Mouse (Mus musculus) heart, postnatal 0 days (tissue): ENCODE results near the gene Cycs.

ENCODE experiments used
- CTCF ChIP-seq: IDR thresholded peaks from 2 replicates; pipeline ENCODE4 v1.5.1; 2016; ENCODE audit warnings: antibody characterized with exemption, control low read depth, low read depth
- EP300 ChIP-seq: IDR thresholded peaks from 2 replicates; pipeline ENCODE4 v1.6.1; 2016; ENCODE audit warnings: antibody characterized with exemption, low read depth

GRCm38 (mm10) chr6:50524261-50524896 is 42.0 kb downstream of the Cycs start:
- TF ChIP-seq CTCF (no peak), EP300 (no peak)
